Mouse (Mus musculus): ENCODE results near the gene Fam163a. TPM values are rescaled to one million over a fixed set of nuclear protein-coding genes. Genes with fewer than 3 reads are reported as not detected.
A peak's percentile ranks its signal among the peaks of the same experiment; 100 is the strongest.

The Fam163a gene
- polyA plus RNA-seq, 1 experiment from 2014 or later: 0.10 TPM

GRCm38 (mm10) chr1:156205164-156205563 is 338 bp upstream of the Fam163a start:
- H3K4me1 ChIP-seq (ENCODE audit: insufficient read depth, low read depth, low read length): peaks cover 7% of the 10 kb centered on the region
- H3K36me3 ChIP-seq (ENCODE audit: insufficient read depth, low read length): no peaks in the 10 kb centered on the region
- DNase-seq (ENCODE audit: low spot score): no peak
- ATAC-seq: no peak
- H3K4me2 ChIP-seq (replicated peaks; ENCODE audit: low read depth, low read length): peak overlapping the region; percentile 56
- H3K27ac ChIP-seq (ENCODE audit: low read length): no peak overlapping the region
- no peaks in the 10 kb centered on the region for H3K9me3 ChIP-seq (ENCODE audit: low read length)
- peaks cover 11% of the 10 kb centered on the region; the same call in 1 of the 2 replicates for H3K27me3 ChIP-seq (replicated peaks; ENCODE audit: insufficient read depth, low read length)
- peak overlapping the region; percentile 20 for H3K4me3 ChIP-seq (ENCODE audit: low read depth, low read length)
- no peak for TF ChIP-seq EP300 (IDR thresholded peaks at IDR 0.05)
- TF ChIP-seq CTCF (IDR thresholded peaks at IDR 0.05): no peak
- 21% methylated on average over 10 of the region's 10 CpGs for WGBS
- H3K9ac ChIP-seq (replicated peaks; ENCODE audit: low read depth): no peak overlapping the region

- DNase-seq (ENCODE audit: low spot score) (no peak), ATAC-seq (no peak)
- TF ChIP-seq EP300 (IDR thresholded peaks at IDR 0.05) (no peak), CTCF (IDR thresholded peaks at IDR 0.05) (no peak)
- peak overlapping the region; percentile 56 for H3K4me2 ChIP-seq (replicated peaks; ENCODE audit: low read depth, low read length)
- H3K4me1 ChIP-seq (ENCODE audit: insufficient read depth, low read depth, low read length): peaks cover 7% of the 10 kb centered on the region
- no peaks in the 10 kb centered on the region for H3K36me3 ChIP-seq (ENCODE audit: insufficient read depth, low read length)
- H3K9me3 ChIP-seq (ENCODE audit: low read length): no peaks in the 10 kb centered on the region
- H3K27me3 ChIP-seq (replicated peaks; ENCODE audit: insufficient read depth, low read length): peaks cover 11% of the 10 kb centered on the region; the same call in 1 of the 2 replicates
- 11% methylated on average over 18 of the region's 18 CpGs for WGBS
- peak overlapping the region; percentile 20 for H3K4me3 ChIP-seq (ENCODE audit: low read depth, low read length)
- H3K27ac ChIP-seq (ENCODE audit: low read length): no peak overlapping the region
- no peak overlapping the region for H3K9ac ChIP-seq (replicated peaks; ENCODE audit: low read depth)
These were observed 718 bp downstream of the Fam163a start for GRCm38 (mm10) chr1:156203961-156204655.

- H3K9me3 ChIP-seq (ENCODE audit: low read length): no peaks in the 10 kb centered on the region
- H3K27me3 ChIP-seq (replicated peaks; ENCODE audit: insufficient read depth, low read length): peaks cover 11% of the 10 kb centered on the region; the same call in 1 of the 2 replicates
- no peaks in the 10 kb centered on the region for H3K36me3 ChIP-seq (ENCODE audit: insufficient read depth, low read length)
- H3K27ac ChIP-seq (ENCODE audit: low read length): no peak overlapping the region
- peaks cover 7% of the 10 kb centered on the region for H3K4me1 ChIP-seq (ENCODE audit: insufficient read depth, low read depth, low read length)
- no peak overlapping the region for H3K9ac ChIP-seq (replicated peaks; ENCODE audit: low read depth)
- H3K4me3 ChIP-seq (ENCODE audit: low read depth, low read length): no peak overlapping the region
- DNase-seq (ENCODE audit: low spot score) (no peak), ATAC-seq (no peak)
- no peak overlapping the region for H3K4me2 ChIP-seq (replicated peaks; ENCODE audit: low read depth, low read length)
- WGBS: 66% methylated on average over 3 of the region's 3 CpGs
- TF ChIP-seq CTCF (IDR thresholded peaks at IDR 0.05) (no peak), EP300 (IDR thresholded peaks at IDR 0.05) (no peak)
These were observed 2.2 kb downstream of the Fam163a start for GRCm38 (mm10) chr1:156202661-156203060.

GRCm38 (mm10) chr1:156201069-156201468 is 3.8 kb downstream of the Fam163a start:
- peak; percentile 70 for DNase-seq (ENCODE audit: low spot score)
- TF ChIP-seq CTCF (IDR thresholded peaks at IDR 0.05) (no peak), EP300 (IDR thresholded peaks at IDR 0.05) (no peak)
- no peak overlapping the region for H3K27ac ChIP-seq (ENCODE audit: low read length)

GRCm38 (mm10) chr1:156197588-156197987 is 7.2 kb downstream of the Fam163a start:
- no peaks in the 10 kb centered on the region for H3K4me1 ChIP-seq (ENCODE audit: insufficient read depth, low read depth, low read length)
- no peak overlapping the region for H3K4me3 ChIP-seq (ENCODE audit: low read depth, low read length)
- H3K27ac ChIP-seq (ENCODE audit: low read length): no peak overlapping the region
- no peaks in the 10 kb centered on the region for H3K36me3 ChIP-seq (ENCODE audit: insufficient read depth, low read length)
- H3K9me3 ChIP-seq (ENCODE audit: low read length): no peaks in the 10 kb centered on the region
- WGBS: 76% methylated on average over 4 of the region's 4 CpGs
- no peak overlapping the region for H3K9ac ChIP-seq (replicated peaks; ENCODE audit: low read depth)
- no peak overlapping the region for H3K4me2 ChIP-seq (replicated peaks; ENCODE audit: low read depth, low read length)
- DNase-seq (ENCODE audit: low spot score) (no peak), ATAC-seq (no peak)
- no peaks in the 10 kb centered on the region for H3K27me3 ChIP-seq (replicated peaks; ENCODE audit: insufficient read depth, low read length)
- TF ChIP-seq EP300 (IDR thresholded peaks at IDR 0.05) (no peak), CTCF (IDR thresholded peaks at IDR 0.05) (no peak)

More at GRCm38 (mm10) chr1:156201069-156201468, 3.8 kb downstream of the Fam163a start:
- peaks cover 11% of the 10 kb centered on the region; the same call in 1 of the 2 replicates for H3K27me3 ChIP-seq (replicated peaks; ENCODE audit: insufficient read depth, low read length)
- H3K9me3 ChIP-seq (ENCODE audit: low read length): no peaks in the 10 kb centered on the region
- H3K9ac ChIP-seq (replicated peaks; ENCODE audit: low read depth): no peak overlapping the region
- 51% methylated on average over 3 of the region's 3 CpGs for WGBS
- H3K36me3 ChIP-seq (ENCODE audit: insufficient read depth, low read length): no peaks in the 10 kb centered on the region
- H3K4me2 ChIP-seq (replicated peaks; ENCODE audit: low read depth, low read length): no peak overlapping the region
- no peak for ATAC-seq
- H3K4me3 ChIP-seq (ENCODE audit: low read depth, low read length): no peak overlapping the region
- H3K4me1 ChIP-seq (ENCODE audit: insufficient read depth, low read depth, low read length): peaks cover 7% of the 10 kb centered on the region

- Histone ChIP-seq H3K9ac (replicated peaks; ENCODE audit: low read depth) (no peak overlapping the region), H3K36me3 (ENCODE audit: insufficient read depth, low read length) (no peaks in the 10 kb centered on the region), H3K9me3 (ENCODE audit: low read length) (no peaks in the 10 kb centered on the region), H3K27me3 (replicated peaks; ENCODE audit: insufficient read depth, low read length) (no peaks in the 10 kb centered on the region), H3K4me1 (ENCODE audit: insufficient read depth, low read depth, low read length) (no peaks in the 10 kb centered on the region), H3K27ac (ENCODE audit: low read length) (no peak overlapping the region), H3K4me3 (ENCODE audit: low read depth, low read length) (no peak overlapping the region), H3K4me2 (replicated peaks; ENCODE audit: low read depth, low read length) (no peak overlapping the region)
- DNase-seq (ENCODE audit: low spot score) (no peak), ATAC-seq (0 out of 2 replicates have a peak, but pooled peaks have one; percentile 25)
- TF ChIP-seq CTCF (IDR thresholded peaks at IDR 0.05): no peak
- TF ChIP-seq EP300 (IDR thresholded peaks at IDR 0.05): no peak
- 55% methylated on average over 7 of the region's 7 CpGs for WGBS
These were observed 11.5 kb downstream of the Fam163a start for GRCm38 (mm10) chr1:156193292-156193691.
